Mouse (Mus musculus) CH12.LX (cell line): ENCODE measurements around the gene Haghl.

Experiments used
- CHD1 ChIP-seq: IDR thresholded peaks from 2 replicates; pipeline ENCODE4 v1.6.1; 2012; ENCODE audit warnings: low read depth, low read length, improper control_type of control experiment, inconsistent platforms
- CTCF ChIP-seq, 2 experiments: IDR thresholded peaks in 1 of 2; conservative IDR thresholded peaks in 1 of 2; 2 replicates each; pipeline ENCODE4 v1.5.1; 2011 to 2012; ENCODE audit warnings: low read depth in 2 of 2, low read length in 2 of 2, improper control_type of control experiment in 1 of 2, inconsistent platforms in 1 of 2, mild to moderate bottlenecking in 1 of 2, moderate library complexity in 1 of 2
- ELF1 ChIP-seq: IDR thresholded peaks from 2 replicates; pipeline ENCODE4 v1.6.1; 2014; ENCODE audit warnings: low read depth, mild to moderate bottlenecking, inconsistent platforms, low read length, improper control_type of control experiment
- EP300 ChIP-seq: IDR thresholded peaks from 2 replicates; pipeline ENCODE4 v1.6.1; 2011; ENCODE audit warnings: low read length, improper control_type of control experiment
- PAX5 ChIP-seq: IDR thresholded peaks from 2 replicates; pipeline ENCODE4 v1.6.1; 2012; ENCODE audit warnings: low read length, inconsistent platforms, mixed read lengths
- POLR2A ChIP-seq: IDR thresholded peaks from 2 replicates; pipeline ENCODE4 v1.6.1; 2011; ENCODE audit warnings: low read depth, mild to moderate bottlenecking, improper control_type of control experiment, low read length
- SMC3 ChIP-seq: IDR thresholded peaks from 2 replicates; pipeline ENCODE4 v1.6.1; 2011; ENCODE audit warnings: low read depth, low read length, improper control_type of control experiment
- ZNF384 ChIP-seq: IDR thresholded peaks from 2 replicates; pipeline ENCODE4 v1.6.1; 2012; ENCODE audit warnings: low read depth, low read length, improper control_type of control experiment, inconsistent platforms

- TF ChIP-seq ZNF384 (no peak), SMC3 (no peak), CHD1 (no peak), POLR2A (no peak), CTCF (conservative IDR thresholded peaks at IDR 0.05 in 1 of 2, IDR thresholded peaks at IDR 0.05 in 1 of 2; ENCODE audit: low read depth in 2 of 2, low read length in 2 of 2) (no peak), EP300 (no peak), PAX5 (no peak), ELF1 (no peak)
Measured at GRCm38 (mm10) chr17:25786781-25787504, 1.5 kb upstream of the Haghl start.
